ENCODE assay signal across 23 mouse cellular contexts in the genomic region with DNA sequence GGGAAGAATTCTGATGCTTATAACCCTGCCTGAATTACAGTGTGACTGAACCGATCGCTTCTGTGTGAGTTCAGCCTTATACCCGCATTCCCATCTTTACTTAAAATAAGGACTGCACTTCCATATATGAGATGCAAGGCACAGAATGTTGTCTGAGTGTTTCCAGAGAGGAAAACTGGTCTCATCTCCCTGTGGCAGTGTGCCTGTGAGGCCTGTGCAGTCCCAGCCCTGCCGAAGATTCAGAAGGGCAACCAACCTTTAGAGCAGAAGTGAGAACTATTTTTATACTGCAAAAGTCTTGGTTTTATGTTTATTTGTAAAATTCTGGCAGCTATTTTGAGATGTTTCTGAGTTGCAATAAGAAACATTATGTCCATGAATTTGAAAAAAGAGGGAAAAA.
"Had no signal": no experiment of that assay in that cellular context is flagged by ENCODE, and none has a peak within 500 bp of the region (broad histone marks: within the 10 kb centered on the region; RNA-seq: fewer than 3 reads in every experiment).

No protein-coding gene starts in this region.

- ATAC-seq: intestine, postnatal 0 days; liver, embryonic 12.5 days had no signal

- H3K4me2 ChIP-seq: limb, embryonic 13.5 days; liver, embryonic 12.5 days; liver, embryonic 15.5 days; lung, embryonic 15.5 days; stomach, embryonic 15.5 days had no signal

- H3K36me3 ChIP-seq: limb, embryonic 10.5 days; limb, embryonic 13.5 days; liver, embryonic 12.5 days; liver, embryonic 15.5 days; lung, embryonic 15.5 days; midbrain, embryonic 10.5 days; stomach, embryonic 15.5 days had no signal

- H3K4me1 ChIP-seq: limb, embryonic 10.5 days; liver, embryonic 12.5 days; liver, embryonic 15.5 days; lung, embryonic 15.5 days; megakaryocyte, embryonic 14.5 days; midbrain, embryonic 10.5 days; stomach, embryonic 15.5 days had no signal

- H3K9ac ChIP-seq: limb, embryonic 13.5 days; liver, embryonic 12.5 days; liver, embryonic 15.5 days; lung, embryonic 15.5 days; stomach, embryonic 15.5 days had no signal

- H3K4me3 ChIP-seq: limb, embryonic 10.5 days; limb, embryonic 13.5 days; liver, embryonic 12.5 days; liver, embryonic 15.5 days; lung, embryonic 15.5 days; megakaryocyte, embryonic 14.5 days; midbrain, embryonic 10.5 days; stomach, embryonic 15.5 days had no signal

- H3K27ac ChIP-seq: kidney, postnatal 0 days; limb, embryonic 10.5 days; limb, embryonic 13.5 days; liver, embryonic 12.5 days; liver, embryonic 15.5 days; lung, embryonic 15.5 days; midbrain, embryonic 10.5 days; stomach, embryonic 15.5 days had no signal

- H3K9me3 ChIP-seq: limb, embryonic 10.5 days; limb, embryonic 13.5 days; liver, embryonic 12.5 days; liver, embryonic 15.5 days; lung, embryonic 15.5 days; megakaryocyte, embryonic 14.5 days; midbrain, embryonic 10.5 days; stomach, embryonic 15.5 days had no signal

- DNase-seq: kidney, adult 2 months; kidney, postnatal 25 days; layer of hippocampus, postnatal 36 days; liver; lung, adult 18-20 months; lung, postnatal 10 days; lung, postnatal 36 days; midbrain, embryonic 14.5 days; right cerebral cortex, adult 18-20 months; spleen, adult 18-20 months; thymus, adult 18-20 months; thymus, postnatal 14 days; thymus, postnatal 4 days had no signal

- H3K27me3 ChIP-seq: limb, embryonic 13.5 days; liver, embryonic 12.5 days; liver, embryonic 15.5 days; lung, embryonic 15.5 days; megakaryocyte, embryonic 14.5 days; stomach, embryonic 15.5 days had no signal
